Mouse (Mus musculus): ENCODE data around the gene Sprr2k. TPM values are rescaled to one million over a fixed set of nuclear protein-coding genes. Genes with fewer than 3 reads are reported as not detected.
"Not testable (repeated sequence)": the region's sequence is repeated elsewhere in the genome, so short reads cannot be mapped to it uniquely, and the experiment has no call there.

Sprr2k gene
- not detected for total RNA-seq (2021)
- long read RNA-seq, experiment 1, result 0 reads
- long read RNA-seq, experiment 2, result 0 reads

GRCm38 (mm10) chr3:92432282-92432681 is at the start of gene Sprr2k:
Sprr2k (plus strand) TSS chr3:92432582.
- no peak for DNase-seq (ENCODE audit: low spot score in 2 of 2)

GRCm38 (mm10) chr3:92385385-92385784 is 47.0 kb upstream of the Sprr2k start, which contains the start of gene Sprr2h:
Sprr2h (plus strand) TSS chr3:92385685.
- DNase-seq (ENCODE audit: low spot score in 2 of 2), result no peak

GRCm38 (mm10) chr3:92394301-92394700 is 38.1 kb upstream of the Sprr2k start:
- DNase-seq (ENCODE audit: low spot score in 2 of 2), result no peak

- DNase-seq (ENCODE audit: low spot score in 2 of 2), result no peak
These were observed 24.7 kb upstream of the Sprr2k start, which contains the start of gene Sprr2i for GRCm38 (mm10) chr3:92407691-92408090. Sprr2i (plus strand) TSS chr3:92407991.

GRCm38 (mm10) chr3:92417782-92418181 is 14.6 kb upstream of the Sprr2k start, which contains the start of gene Sprr2j-ps:
Sprr2j-ps (plus strand) TSS chr3:92418082.
- DNase-seq (ENCODE audit: low spot score in 2 of 2), result no peak

GRCm38 (mm10) chr3:92429323-92429722 is 3.1 kb upstream of the Sprr2k start, which contains the start of gene Gm9774:
Gm9774 (minus strand) TSS chr3:92429423.
- DNase-seq (ENCODE audit: low spot score in 2 of 2), result no peak

- no peak for DNase-seq (ENCODE audit: low spot score in 2 of 2)
These were observed 6.3 kb downstream of the Sprr2k start, which contains the start of gene Sprr1b for GRCm38 (mm10) chr3:92438689-92439088. Sprr1b (minus strand) TSS chr3:92438789.

GRCm38 (mm10) chr3:92440177-92440576 is 7.8 kb downstream of the Sprr2k start:
- no peak for DNase-seq (ENCODE audit: low spot score in 2 of 2)

GRCm38 (mm10) chr3:92455151-92455550 is 22.8 kb downstream of the Sprr2k start:
- DNase-seq (ENCODE audit: low spot score in 2 of 2), result no peak

GRCm38 (mm10) chr3:92458620-92459019 is 26.2 kb downstream of the Sprr2k start, which contains the start of gene Sprr3:
Sprr3 (minus strand) TSS chr3:92458720.
- DNase-seq (ENCODE audit: low spot score in 2 of 2), result no peak

- no peak for DNase-seq (ENCODE audit: low spot score in 2 of 2)
These were observed 34.2 kb downstream of the Sprr2k start for GRCm38 (mm10) chr3:92466576-92466975.

- no peak for DNase-seq (ENCODE audit: low spot score in 2 of 2)
These were observed 35.0 kb downstream of the Sprr2k start for GRCm38 (mm10) chr3:92467424-92467823.

GRCm38 (mm10) chr3:92470111-92470510 is 37.7 kb downstream of the Sprr2k start:
- DNase-seq (ENCODE audit: low spot score in 2 of 2), result no peak

- not testable (repeated sequence) for DNase-seq (ENCODE audit: low spot score in 2 of 2)
These were observed 48.9 kb downstream of the Sprr2k start for GRCm38 (mm10) chr3:92481249-92481648.

Other genes starting within 250 kb of the Sprr2k start
- gene Sprr2a1, start 216.8 kb upstream of the Sprr2k start, total RNA-seq (2021), result not detected
- gene Sprr2a2, start 216.7 kb upstream of the Sprr2k start, total RNA-seq (2021), result not detected
- not detected for gene Sprr2a3, start 147.2 kb upstream of the Sprr2k start, total RNA-seq (2021)
- not detected for gene Sprr2b, start 116.0 kb upstream of the Sprr2k start, total RNA-seq (2021)
- not detected for gene Sprr2d, start 93.4 kb upstream of the Sprr2k start, total RNA-seq (2021)
- gene Sprr2e, start 80.4 kb upstream of the Sprr2k start, total RNA-seq (2021), result not detected
- not detected for gene Sprr2f, start 67.4 kb upstream of the Sprr2k start, total RNA-seq (2021)
- not detected for gene Sprr2h, start 46.9 kb upstream of the Sprr2k start, total RNA-seq (2021)
- not detected for gene Sprr2i, start 24.6 kb upstream of the Sprr2k start, total RNA-seq (2021)
- gene Sprr2j-ps, start 14.5 kb upstream of the Sprr2k start, total RNA-seq (2021), result not detected
- gene Gm9774, start 3.2 kb upstream of the Sprr2k start, total RNA-seq (2021), result 1 to 10 TPM; 4.1 to 4.8 TPM
- not detected for gene Sprr1b, start 6.2 kb downstream of the Sprr2k start, total RNA-seq (2021)
- not detected for gene Sprr3, start 26.1 kb downstream of the Sprr2k start, total RNA-seq (2021)
- not detected for gene Sprr1a, start 53.3 kb downstream of the Sprr2k start, total RNA-seq (2021)
- not detected for gene Sprr4, start 67.9 kb downstream of the Sprr2k start, total RNA-seq (2021)
- gene 2310046K23Rik, start 101.9 kb downstream of the Sprr2k start, total RNA-seq (2021), result not detected
- gene Ivl, start 141.2 kb downstream of the Sprr2k start, total RNA-seq (2021), result not detected
- gene Smcp, start 156.4 kb downstream of the Sprr2k start, total RNA-seq (2021), result not detected
- not detected for gene 2210017I01Rik, start 174.9 kb downstream of the Sprr2k start, total RNA-seq (2021)
- not detected for gene Lce6a, start 189.1 kb downstream of the Sprr2k start, total RNA-seq (2021)
- gene Lce1a1, start 215.7 kb downstream of the Sprr2k start, total RNA-seq (2021), result not detected
- not detected for gene Lce1b, start 224.3 kb downstream of the Sprr2k start, total RNA-seq (2021)
- gene Lce1a2, start 237.7 kb downstream of the Sprr2k start, total RNA-seq (2021), result not detected
- not detected for gene Lce1c, start 246.7 kb downstream of the Sprr2k start, total RNA-seq (2021)

All from adrenal gland, adult 18-20 months (tissue).